Mouse (Mus musculus): ENCODE measurements around the gene Ahsg. TPM values are rescaled to one million over a fixed set of nuclear protein-coding genes. Genes with fewer than 3 reads are reported as not detected.

The Ahsg gene
- polyA plus RNA-seq, 1 experiment from 2014 or later, result 2.2 TPM

DNA sequence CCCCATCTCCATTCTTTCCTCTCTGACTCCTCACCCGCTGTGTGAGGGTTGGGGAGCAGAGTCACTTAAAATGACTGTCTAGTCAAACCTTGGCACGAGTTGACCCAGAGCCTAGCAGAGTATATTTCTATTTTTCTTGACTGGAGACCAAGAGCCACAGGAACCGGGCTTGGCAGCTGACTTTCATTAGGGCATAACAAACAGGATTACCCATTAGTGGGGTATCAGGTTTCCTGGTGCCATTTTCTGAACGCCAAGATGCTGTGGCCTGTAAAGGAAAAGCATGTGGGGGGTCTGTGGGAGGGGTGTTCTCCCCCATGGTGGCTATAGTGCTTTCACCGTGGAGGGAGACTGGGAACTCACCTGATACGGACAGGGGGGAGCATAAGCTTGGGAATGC, 10.2 kb upstream of the Ahsg start:
- Histone ChIP-seq H3K27me3 (ENCODE audit: control insufficient read depth, insufficient read depth, low read length) (no peaks in the 10 kb centered on the region), H3K9ac (ENCODE audit: low read depth, low read length) (no peak overlapping the region), H3K27ac (ENCODE audit: low read depth, low read length) (no peak overlapping the region), H3K4me3 (ENCODE audit: low read depth, low read length) (no peak overlapping the region), H3K4me1 (ENCODE audit: control insufficient read depth, insufficient read depth, low read length) (no peaks in the 10 kb centered on the region), H3K4me2 (no peak overlapping the region), H3K9me3 (replicated peaks; ENCODE audit: control insufficient read depth, low read length) (no peaks in the 10 kb centered on the region), H3K36me3 (ENCODE audit: control insufficient read depth, insufficient read depth, low read length) (no peaks in the 10 kb centered on the region)
- ATAC-seq (replicated peaks; ENCODE audit: insufficient number of reproducible peaks, low FRiP score, low TSS enrichment), result no peak
- WGBS (ENCODE audit: insufficient replicate concordance), result 24% methylated on average over 6 of the region's 6 CpGs

DNA sequence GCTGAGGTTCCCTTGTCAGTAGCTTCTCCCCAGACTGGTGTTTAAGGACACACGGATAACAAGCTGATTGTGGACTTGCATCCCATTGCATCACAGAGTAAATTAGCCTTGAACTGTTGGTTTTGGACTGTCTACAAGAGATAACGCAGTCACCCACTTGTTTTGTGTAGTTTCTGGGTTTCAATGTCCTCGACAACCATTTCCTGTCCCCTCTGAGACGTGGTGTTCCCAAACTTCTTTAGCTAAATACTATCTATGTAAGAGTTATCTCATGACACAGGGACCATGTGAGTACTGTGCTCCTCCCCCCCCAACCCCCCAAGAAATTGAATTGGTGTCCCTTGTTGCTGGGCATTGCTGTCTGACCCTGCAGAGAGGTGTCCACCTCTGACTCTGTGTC, 9.6 kb upstream of the Ahsg start:
- Histone ChIP-seq H3K4me3 (ENCODE audit: low read depth, low read length) (no peak overlapping the region), H3K4me2 (no peak overlapping the region), H3K27ac (ENCODE audit: low read depth, low read length) (no peak overlapping the region), H3K36me3 (ENCODE audit: control insufficient read depth, insufficient read depth, low read length) (no peaks in the 10 kb centered on the region), H3K9me3 (replicated peaks; ENCODE audit: control insufficient read depth, low read length) (no peaks in the 10 kb centered on the region), H3K9ac (ENCODE audit: low read depth, low read length) (no peak overlapping the region), H3K4me1 (ENCODE audit: control insufficient read depth, insufficient read depth, low read length) (no peaks in the 10 kb centered on the region), H3K27me3 (ENCODE audit: control insufficient read depth, insufficient read depth, low read length) (no peaks in the 10 kb centered on the region)
- no peak for ATAC-seq (replicated peaks; ENCODE audit: insufficient number of reproducible peaks, low FRiP score, low TSS enrichment)
- WGBS (ENCODE audit: insufficient replicate concordance), result 49% methylated on average over 4 of the region's 4 CpGs

DNA sequence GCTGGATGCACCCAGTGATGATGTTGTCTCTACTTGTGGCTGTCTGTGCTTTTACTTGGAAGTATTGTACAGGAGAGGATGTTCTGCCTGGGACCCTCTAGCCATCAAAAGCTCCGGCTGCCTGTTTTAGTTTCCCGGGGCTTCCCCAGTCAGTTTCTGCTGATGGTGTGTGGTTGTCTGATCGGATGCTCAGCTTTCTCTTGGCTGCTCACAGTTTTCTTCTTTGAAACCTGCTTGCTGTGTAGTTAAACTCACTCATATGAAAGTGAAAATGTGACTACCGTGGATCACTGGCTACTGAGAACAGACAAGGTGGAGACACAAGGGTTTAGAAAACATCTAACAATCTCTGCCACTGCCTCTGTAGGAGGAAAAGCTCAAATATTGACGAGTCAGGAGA, 7.6 kb upstream of the Ahsg start:
- no peak overlapping the region for H3K4me3 ChIP-seq (ENCODE audit: low read depth, low read length)
- ATAC-seq (replicated peaks; ENCODE audit: insufficient number of reproducible peaks, low FRiP score, low TSS enrichment), result no peak
- no peaks in the 10 kb centered on the region for H3K36me3 ChIP-seq (ENCODE audit: control insufficient read depth, insufficient read depth, low read length)
- no peaks in the 10 kb centered on the region for H3K4me1 ChIP-seq (ENCODE audit: control insufficient read depth, insufficient read depth, low read length)
- H3K27me3 ChIP-seq (ENCODE audit: control insufficient read depth, insufficient read depth, low read length), result no peaks in the 10 kb centered on the region
- no peak overlapping the region for H3K4me2 ChIP-seq
- WGBS (ENCODE audit: insufficient replicate concordance), result 78% methylated on average over 5 of the region's 5 CpGs
- no peak overlapping the region for H3K27ac ChIP-seq (ENCODE audit: low read depth, low read length)
- no peaks in the 10 kb centered on the region for H3K9me3 ChIP-seq (replicated peaks; ENCODE audit: control insufficient read depth, low read length)
- no peak overlapping the region for H3K9ac ChIP-seq (ENCODE audit: low read depth, low read length)

DNA sequence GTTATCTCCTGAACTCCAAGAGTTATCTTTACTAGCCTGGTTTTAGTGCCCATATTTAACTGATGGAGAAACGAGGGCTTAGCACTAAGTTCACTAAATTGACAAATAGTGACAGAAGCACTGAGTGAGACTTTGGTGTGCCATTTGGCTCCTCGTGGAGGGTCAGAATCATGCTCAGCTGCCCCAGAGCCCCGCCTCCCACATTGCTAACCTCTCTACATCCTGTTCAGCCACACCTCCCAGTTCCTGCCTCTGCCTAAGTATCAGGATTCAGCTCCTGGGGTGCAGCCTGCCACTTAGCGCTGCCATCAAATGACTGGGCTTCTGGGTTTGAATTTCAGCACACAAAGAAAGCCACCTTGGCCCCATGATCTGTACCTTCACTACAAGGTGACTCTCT, 5.7 kb upstream of the Ahsg start:
- H3K27ac ChIP-seq (ENCODE audit: low read depth, low read length), result no peak overlapping the region
- no peak for ATAC-seq (replicated peaks; ENCODE audit: insufficient number of reproducible peaks, low FRiP score, low TSS enrichment)
- H3K4me1 ChIP-seq (ENCODE audit: control insufficient read depth, insufficient read depth, low read length), result no peaks in the 10 kb centered on the region
- no peak overlapping the region for H3K4me2 ChIP-seq
- H3K9ac ChIP-seq (ENCODE audit: low read depth, low read length), result no peak overlapping the region
- no peaks in the 10 kb centered on the region for H3K9me3 ChIP-seq (replicated peaks; ENCODE audit: control insufficient read depth, low read length)
- H3K27me3 ChIP-seq (ENCODE audit: control insufficient read depth, insufficient read depth, low read length), result no peaks in the 10 kb centered on the region
- no peaks in the 10 kb centered on the region for H3K36me3 ChIP-seq (ENCODE audit: control insufficient read depth, insufficient read depth, low read length)
- H3K4me3 ChIP-seq (ENCODE audit: low read depth, low read length), result no peak overlapping the region
- 32% methylated on average over 4 of the region's 4 CpGs for WGBS (ENCODE audit: insufficient replicate concordance)

DNA sequence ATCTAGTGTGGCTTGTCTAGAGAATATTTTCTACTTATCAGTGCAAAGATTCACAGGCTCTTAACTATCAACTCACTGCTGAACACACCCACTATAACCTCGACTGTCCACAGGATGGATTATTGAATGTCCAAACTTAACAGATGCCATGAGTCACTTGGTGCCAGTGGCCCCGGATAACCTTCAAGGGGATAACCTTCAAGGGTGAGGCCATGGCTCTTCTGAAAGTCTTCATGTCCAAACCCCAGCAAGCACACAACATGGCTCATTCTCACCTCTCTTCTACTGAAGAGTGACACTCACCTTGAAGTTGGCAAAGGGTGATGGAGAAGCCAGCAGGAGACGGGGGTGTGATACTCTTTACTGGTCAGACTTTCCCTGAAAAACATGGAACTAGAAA, 4.4 kb upstream of the Ahsg start:
- Histone ChIP-seq H3K27ac (ENCODE audit: low read depth, low read length) (no peak overlapping the region), H3K27me3 (ENCODE audit: control insufficient read depth, insufficient read depth, low read length) (no peaks in the 10 kb centered on the region), H3K4me3 (ENCODE audit: low read depth, low read length) (no peak overlapping the region), H3K4me1 (ENCODE audit: control insufficient read depth, insufficient read depth, low read length) (no peaks in the 10 kb centered on the region), H3K9me3 (replicated peaks; ENCODE audit: control insufficient read depth, low read length) (no peaks in the 10 kb centered on the region), H3K9ac (ENCODE audit: low read depth, low read length) (no peak overlapping the region), H3K36me3 (ENCODE audit: control insufficient read depth, insufficient read depth, low read length) (no peaks in the 10 kb centered on the region), H3K4me2 (no peak overlapping the region)
- WGBS (ENCODE audit: insufficient replicate concordance), result 62% methylated on average over 3 of the region's 3 CpGs
- ATAC-seq (replicated peaks; ENCODE audit: insufficient number of reproducible peaks, low FRiP score, low TSS enrichment), result no peak

DNA sequence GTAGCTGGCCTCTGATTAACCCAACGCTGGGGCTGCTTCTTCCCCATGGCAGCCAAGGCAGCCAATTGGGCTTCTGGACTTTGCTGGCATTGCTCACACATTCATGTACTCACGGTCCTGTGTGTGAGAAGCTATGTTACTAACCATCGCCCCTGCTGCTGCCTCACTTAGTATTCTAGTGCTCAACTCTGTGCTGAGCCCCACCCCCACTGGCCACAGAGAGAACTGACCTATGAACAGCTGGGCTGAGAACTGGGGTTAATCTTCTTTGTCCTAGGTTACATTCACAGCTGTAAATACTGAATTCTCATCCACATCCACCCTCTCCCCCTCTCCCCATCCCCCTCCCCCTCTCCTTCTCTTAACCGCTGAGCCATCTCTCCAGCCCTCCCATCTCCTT, 2.2 kb upstream of the Ahsg start:
- Histone ChIP-seq H3K36me3 (ENCODE audit: control insufficient read depth, insufficient read depth, low read length) (no peaks in the 10 kb centered on the region), H3K9ac (ENCODE audit: low read depth, low read length) (no peak overlapping the region), H3K9me3 (replicated peaks; ENCODE audit: control insufficient read depth, low read length) (no peaks in the 10 kb centered on the region), H3K4me2 (no peak overlapping the region), H3K4me1 (ENCODE audit: control insufficient read depth, insufficient read depth, low read length) (no peaks in the 10 kb centered on the region), H3K4me3 (ENCODE audit: low read depth, low read length) (no peak overlapping the region), H3K27me3 (ENCODE audit: control insufficient read depth, insufficient read depth, low read length) (no peaks in the 10 kb centered on the region), H3K27ac (ENCODE audit: low read depth, low read length) (no peak overlapping the region)
- WGBS (ENCODE audit: insufficient replicate concordance), result 67% methylated on average over 4 of the region's 4 CpGs
- no peak for ATAC-seq (replicated peaks; ENCODE audit: insufficient number of reproducible peaks, low FRiP score, low TSS enrichment)

DNA sequence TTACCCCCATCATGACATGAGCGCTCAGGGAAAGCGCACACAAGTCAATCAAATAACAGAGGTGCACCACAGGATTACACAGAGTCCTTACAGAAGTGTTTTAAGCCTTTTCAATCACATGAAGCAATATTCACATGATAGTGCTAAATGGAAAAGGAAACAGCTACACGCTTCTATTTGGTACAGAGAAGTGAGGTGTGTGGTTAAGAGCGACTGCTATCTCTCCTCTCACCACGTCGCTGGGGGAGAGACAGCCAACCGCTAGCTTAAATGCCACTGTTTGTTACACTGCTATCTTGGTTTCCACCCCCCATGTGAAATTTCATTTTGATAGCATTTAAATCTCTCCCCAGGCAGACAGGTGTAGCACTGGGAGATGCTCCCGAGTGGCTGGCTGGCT, 1.4 kb upstream of the Ahsg start:
- ATAC-seq (replicated peaks; ENCODE audit: insufficient number of reproducible peaks, low FRiP score, low TSS enrichment), result no peak
- no peaks in the 10 kb centered on the region for H3K4me1 ChIP-seq (ENCODE audit: control insufficient read depth, insufficient read depth, low read length)
- no peak overlapping the region for H3K27ac ChIP-seq (ENCODE audit: low read depth, low read length)
- no peaks in the 10 kb centered on the region for H3K27me3 ChIP-seq (ENCODE audit: control insufficient read depth, insufficient read depth, low read length)
- no peaks in the 10 kb centered on the region for H3K36me3 ChIP-seq (ENCODE audit: control insufficient read depth, insufficient read depth, low read length)
- H3K9me3 ChIP-seq (replicated peaks; ENCODE audit: control insufficient read depth, low read length), result no peaks in the 10 kb centered on the region
- H3K9ac ChIP-seq (ENCODE audit: low read depth, low read length), result no peak overlapping the region
- 76% methylated on average over 8 of the region's 8 CpGs for WGBS (ENCODE audit: insufficient replicate concordance)
- H3K4me2 ChIP-seq, result no peak overlapping the region
- H3K4me3 ChIP-seq (ENCODE audit: low read depth, low read length), result no peak overlapping the region

DNA sequence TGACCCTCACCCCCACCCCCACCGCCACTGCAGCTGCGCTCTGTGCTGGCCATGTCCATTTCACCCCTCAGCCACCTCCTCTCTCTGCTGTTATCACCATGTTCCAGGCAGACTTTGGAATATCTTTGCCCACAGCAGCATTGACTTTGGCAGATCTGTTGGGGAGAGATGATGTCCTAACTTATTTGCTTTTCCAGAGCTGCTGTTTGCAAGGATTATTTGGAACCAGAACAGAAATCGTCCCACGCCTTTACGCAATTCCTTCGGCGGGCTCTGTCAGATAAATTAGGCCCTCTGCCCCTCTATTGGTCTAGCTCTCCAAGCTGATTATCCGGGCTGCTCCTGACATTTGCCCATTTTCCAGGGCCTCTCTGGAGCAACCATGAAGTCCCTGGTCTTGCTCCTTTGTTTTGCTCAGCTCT, 667 bp downstream of the Ahsg start:
- Histone ChIP-seq H3K9ac (ENCODE audit: low read depth, low read length) (no peak overlapping the region), H3K4me2 (no peak overlapping the region), H3K4me3 (ENCODE audit: low read depth, low read length) (no peak overlapping the region), H3K36me3 (ENCODE audit: control insufficient read depth, insufficient read depth, low read length) (no peaks in the 10 kb centered on the region), H3K4me1 (ENCODE audit: control insufficient read depth, insufficient read depth, low read length) (no peaks in the 10 kb centered on the region), H3K27ac (ENCODE audit: low read depth, low read length) (no peak overlapping the region), H3K9me3 (replicated peaks; ENCODE audit: control insufficient read depth, low read length) (no peaks in the 10 kb centered on the region), H3K27me3 (ENCODE audit: control insufficient read depth, insufficient read depth, low read length) (no peaks in the 10 kb centered on the region)
- no peak for ATAC-seq (replicated peaks; ENCODE audit: insufficient number of reproducible peaks, low FRiP score, low TSS enrichment)
- 69% methylated on average over 8 of the region's 8 CpGs for WGBS (ENCODE audit: insufficient replicate concordance)

DNA sequence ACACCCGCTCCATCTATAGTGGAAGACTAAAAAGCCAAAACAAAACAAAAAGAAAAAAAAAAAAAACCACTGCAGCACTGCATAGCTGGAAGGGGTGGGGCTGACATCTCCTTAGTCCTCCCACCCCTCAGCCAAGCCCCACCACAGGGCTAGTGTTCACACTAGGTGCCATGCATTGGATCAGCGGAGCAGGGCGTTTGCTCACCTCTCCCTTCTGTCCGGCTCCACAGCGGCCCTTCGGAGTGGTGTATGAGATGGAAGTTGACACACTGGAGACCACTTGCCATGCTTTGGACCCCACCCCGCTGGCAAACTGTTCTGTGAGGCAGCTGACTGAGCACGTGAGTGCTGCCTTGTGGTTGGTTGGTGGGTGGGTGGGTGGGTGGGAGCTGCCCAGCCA, 3.0 kb downstream of the Ahsg start:
- Histone ChIP-seq H3K9ac (ENCODE audit: low read depth, low read length) (no peak overlapping the region), H3K27me3 (ENCODE audit: control insufficient read depth, insufficient read depth, low read length) (no peaks in the 10 kb centered on the region), H3K4me3 (ENCODE audit: low read depth, low read length) (no peak overlapping the region), H3K27ac (ENCODE audit: low read depth, low read length) (no peak overlapping the region), H3K4me1 (ENCODE audit: control insufficient read depth, insufficient read depth, low read length) (no peaks in the 10 kb centered on the region), H3K9me3 (replicated peaks; ENCODE audit: control insufficient read depth, low read length) (no peaks in the 10 kb centered on the region), H3K36me3 (ENCODE audit: control insufficient read depth, insufficient read depth, low read length) (no peaks in the 10 kb centered on the region), H3K4me2 (no peak overlapping the region)
- no peak for ATAC-seq (replicated peaks; ENCODE audit: insufficient number of reproducible peaks, low FRiP score, low TSS enrichment)
- WGBS (ENCODE audit: insufficient replicate concordance), result 56% methylated on average over 8 of the region's 8 CpGs

Data from heart, embryonic 11.5 days (tissue).